ENCODE assay signal across 9 mouse cellular contexts in the genomic region with DNA sequence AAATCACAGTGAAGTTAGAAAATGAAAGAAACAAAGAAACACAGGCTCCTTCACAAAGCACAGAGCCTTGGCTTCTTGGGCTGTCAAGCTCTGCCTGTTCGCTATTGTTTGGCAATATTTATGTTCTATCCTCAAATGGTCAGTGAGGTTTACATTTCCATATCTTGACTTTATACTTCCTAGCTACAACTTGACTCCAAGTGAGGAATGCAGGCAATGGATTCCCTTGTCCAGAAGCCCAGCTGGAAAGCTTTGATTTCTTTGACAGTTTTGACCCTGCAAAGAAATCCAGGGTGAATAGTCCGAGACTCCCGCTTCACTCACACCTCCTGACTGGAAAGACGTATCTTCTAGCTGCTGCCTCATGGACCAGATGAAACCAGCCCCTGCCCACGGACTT.
DNase-seq lines count a peak whose midpoint lies in the region; ATAC-seq lines count a peak whose summit lies in the region.
"Had no signal": no experiment of that assay in that cellular context is flagged by ENCODE, and none has a peak within 500 bp of the region (broad histone marks: within the 10 kb centered on the region; RNA-seq: fewer than 3 reads in every experiment).

No protein-coding gene starts in this region.

- no peak for ATAC-seq in erythroblast, adult 5-6 weeks (replicated peaks; ENCODE audit: low FRiP score, poor library complexity, severe bottlenecking)
- ATAC-seq: liver, postnatal 0 days had no signal

- peak; percentile 6 for DNase-seq in kidney, adult 11 months
- DNase-seq in kidney, postnatal 25 days: no peak
- peak; percentile 12 for DNase-seq in brain, adult 2 months (ENCODE audit: low read depth, low spot score)
- DNase-seq in embryo, embryonic 10 days (ENCODE audit: low spot score): peak; percentile 46
- DNase-seq in kidney, postnatal 4 days: peak; percentile 9 to 37
- no peak for DNase-seq in cerebellum, adult 11 months
- DNase-seq: cerebellum, postnatal 10 days; liver, postnatal 0 days had no signal

Comparison
In these comparisons a context has a peak if more than half of its experiments do, and no peak if none do; other contexts are left out.
1. DNase-seq: peak in kidney, adult 11 months (single experiment), brain, adult 2 months (single experiment), embryo, embryonic 10 days (single experiment) and kidney, postnatal 4 days (2 of 2); none in kidney, postnatal 25 days (0 of 2) and cerebellum, adult 11 months (single experiment).